Mouse (Mus musculus) liver, adult 2 months (tissue): ENCODE measurements around the gene Psma5.
"Not testable (repeated sequence)": the region's sequence is repeated elsewhere in the genome, so short reads cannot be mapped to it uniquely, and the experiment has no call there.

Source experiments
- CTCF ChIP-seq: fragments of 200-500 bp; IDR thresholded peaks from 2 replicates; pipeline ENCODE4 v1.5.1; 2011; ENCODE audit warnings: low read depth, low read length, control low read depth
- POLR2A ChIP-seq: fragments of 200-500 bp; IDR thresholded peaks from 2 replicates; pipeline ENCODE4 v1.6.1; 2011; ENCODE audit warnings: low read length, control low read depth; ENCODE audit not compliant: insufficient read depth; ENCODE audit errors: extremely low read depth

GRCm38 (mm10) chr3:108237474-108238102, 19.1 kb upstream of the Psma5 start:
- TF ChIP-seq CTCF = 0 out of 2 replicates have a peak, but pooled peaks have one; percentile 6
- TF ChIP-seq POLR2A = not testable (repeated sequence)
